Mouse (Mus musculus) liver, embryonic 11.5 days (tissue): ENCODE results near the gene Dmbx1. TPM values are rescaled to one million over a fixed set of nuclear protein-coding genes. Genes with fewer than 3 reads are reported as not detected.
A peak's percentile ranks its signal among the peaks of the same experiment; 100 is the strongest.

ENCODE experiments used
- ATAC-seq: fragments of 200-750 bp; cut with Nextera tagmentation; replicated peaks from 2 replicates; pipeline ENCODE4 v1.8.0; 2017; ENCODE audit warnings: moderate number of reproducible peaks, mild to moderate bottlenecking, moderate TSS enrichment, moderate library complexity; ENCODE audit not compliant: low FRiP score
- DNase-seq: peaks from one replicate; pipeline ENCODE4 v3.0.0-alpha.2; 2017; ENCODE audit warnings: low spot score
- H3K27ac ChIP-seq: fragments of 300-500 bp; sonication (generic); 2 replicates; pipeline ENCODE4 v1.5.1; 2014; ENCODE audit warnings: mild to moderate bottlenecking, low read depth, low read length, control low read depth
- H3K27me3 ChIP-seq: fragments of 300-500 bp; sonication (generic); replicated peaks from 2 replicates; pipeline ENCODE4 v1.6.1; 2014; ENCODE audit warnings: low read length, mixed read lengths; ENCODE audit not compliant: control insufficient read depth, insufficient read depth
- H3K36me3 ChIP-seq: fragments of 300-500 bp; sonication (generic); 2 replicates; pipeline ENCODE4 v1.6.1; 2014; ENCODE audit warnings: mild to moderate bottlenecking, low read length, moderate library complexity, mixed read lengths; ENCODE audit not compliant: control insufficient read depth, insufficient read depth
- H3K4me1 ChIP-seq: fragments of 300-500 bp; sonication (generic); replicated peaks from 2 replicates; pipeline ENCODE4 v1.6.1; 2014; ENCODE audit warnings: low read length, mixed read lengths; ENCODE audit not compliant: control insufficient read depth, insufficient read depth
- H3K4me2 ChIP-seq: fragments of 300-500 bp; sonication (generic); 2 replicates; pipeline ENCODE4 v1.6.1; 2014; ENCODE audit warnings: mild to moderate bottlenecking, control low read depth, moderate library complexity
- H3K4me3 ChIP-seq: fragments of 300-500 bp; sonication (generic); 2 replicates; pipeline ENCODE4 v1.5.1; 2014; ENCODE audit warnings: low read depth, low read length, control low read depth
- H3K9ac ChIP-seq: fragments of 300-500 bp; sonication (generic); 2 replicates; pipeline ENCODE4 v1.6.1; 2014; ENCODE audit warnings: low read depth, low read length, control low read depth
- H3K9me3 ChIP-seq: fragments of 300-500 bp; sonication (generic); 2 replicates; pipeline ENCODE4 v1.6.1; 2016; ENCODE audit warnings: low read length, inconsistent platforms, mixed read lengths; ENCODE audit not compliant: control insufficient read depth
- WGBS: fragments of 180-500 bp; shearing (Covaris S2); extraction: QIAGEN DNeasy Blood & Tissue Kit; methylation state at CpG from one replicate; pipeline ENCODE4 v1.1.7; 2014; 5-methylcytosine and 5-hydroxymethylcytosine counted together
- polyA plus RNA-seq: library from polyadenylated mRNA; unstranded; fragments of >200 nt; fragmentation: Nextera tagmentation; extraction: Ambion mirVana; gene quantifications from 2 replicates; pipeline ENCODE4 v1.2.1, GENCODE M21; 2014

Gene Dmbx1
- polyA plus RNA-seq, 1 experiment from 2014 or later, result not detected

DNA sequence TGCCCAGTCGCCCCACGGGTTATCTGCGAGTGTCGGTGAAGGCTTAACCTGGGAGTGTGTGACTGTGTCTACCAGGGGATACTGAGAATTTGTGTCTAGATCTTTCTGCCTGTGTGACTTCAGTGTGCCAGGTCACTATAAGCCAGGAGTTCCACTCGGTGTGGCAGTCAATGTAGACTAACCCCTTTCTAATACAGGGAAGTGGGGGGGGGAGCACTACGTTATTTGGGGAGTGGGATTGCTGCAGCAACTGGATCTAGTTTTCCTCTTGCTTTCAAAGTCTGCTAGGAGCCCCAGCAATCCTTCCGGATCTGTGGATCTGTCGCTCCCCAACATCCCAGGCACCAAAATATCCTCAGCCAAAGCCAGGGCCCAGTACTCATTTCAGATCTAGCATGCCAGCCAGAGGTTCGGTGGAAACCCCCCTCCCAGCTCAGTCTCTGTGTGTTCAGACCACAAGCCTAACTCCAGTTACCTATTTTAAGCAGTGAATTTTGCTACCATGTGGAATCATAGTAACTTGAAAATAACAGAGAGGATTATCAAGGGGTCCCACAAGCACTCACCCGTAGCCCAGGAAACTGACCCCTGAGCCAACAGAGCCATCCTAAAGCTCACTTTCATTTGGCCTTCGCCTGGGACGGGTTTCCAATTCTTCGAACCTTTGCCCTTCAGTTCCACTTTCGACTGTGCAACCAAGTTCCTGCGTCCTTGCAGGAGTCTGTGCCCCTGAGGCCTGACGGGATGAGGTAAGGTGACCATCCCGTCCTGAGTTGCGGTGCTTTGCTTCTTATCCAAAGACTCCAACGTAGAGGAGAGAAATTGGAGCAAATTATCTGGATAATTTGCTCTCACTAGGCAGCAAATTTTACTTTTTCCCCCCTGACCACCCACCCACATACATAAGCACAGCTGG is 2.4 kb downstream of the Dmbx1 start:
- Histone ChIP-seq H3K36me3 (no peaks in the 10 kb centered on the region), H3K27me3 (peaks cover 100% of the 10 kb centered on the region), H3K9ac (no peak overlapping the region), H3K4me3 (no peak overlapping the region), H3K9me3 (no peaks in the 10 kb centered on the region), H3K27ac (no peak overlapping the region), H3K4me2 (no peak overlapping the region), H3K4me1 (no peaks in the 10 kb centered on the region)
- no peak for DNase-seq
- no peak for ATAC-seq
- 6% methylated on average over 19 of the region's 19 CpGs for WGBS

DNA sequence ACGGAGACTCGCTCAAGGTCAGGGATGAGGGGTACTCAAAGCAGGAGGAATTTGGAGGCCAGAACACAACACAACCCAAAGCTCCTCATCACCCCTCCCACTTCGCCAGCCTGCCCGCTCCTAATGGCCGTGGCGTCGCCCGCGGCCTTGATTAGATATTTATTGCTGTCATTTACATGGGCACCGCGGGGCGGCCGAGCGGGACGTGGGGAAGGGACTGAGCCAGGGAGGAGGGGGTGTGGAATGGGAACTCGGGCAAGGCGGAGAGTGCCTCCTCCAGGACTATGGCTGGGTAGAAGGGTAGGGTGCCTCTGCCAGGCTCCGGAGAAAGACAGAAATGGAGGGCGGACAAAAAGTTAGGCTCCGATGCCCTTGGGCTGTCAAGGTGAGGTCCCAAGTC is 3.1 kb downstream of the Dmbx1 start:
- Histone ChIP-seq H3K9ac (no peak overlapping the region), H3K4me3 (no peak overlapping the region), H3K27me3 (peaks cover 100% of the 10 kb centered on the region), H3K4me2 (no peak overlapping the region), H3K4me1 (no peaks in the 10 kb centered on the region), H3K27ac (no peak overlapping the region), H3K9me3 (no peaks in the 10 kb centered on the region), H3K36me3 (no peaks in the 10 kb centered on the region)
- DNase-seq (no peak), ATAC-seq (no peak)
- 2% methylated on average over 20 of the region's 20 CpGs for WGBS

DNA sequence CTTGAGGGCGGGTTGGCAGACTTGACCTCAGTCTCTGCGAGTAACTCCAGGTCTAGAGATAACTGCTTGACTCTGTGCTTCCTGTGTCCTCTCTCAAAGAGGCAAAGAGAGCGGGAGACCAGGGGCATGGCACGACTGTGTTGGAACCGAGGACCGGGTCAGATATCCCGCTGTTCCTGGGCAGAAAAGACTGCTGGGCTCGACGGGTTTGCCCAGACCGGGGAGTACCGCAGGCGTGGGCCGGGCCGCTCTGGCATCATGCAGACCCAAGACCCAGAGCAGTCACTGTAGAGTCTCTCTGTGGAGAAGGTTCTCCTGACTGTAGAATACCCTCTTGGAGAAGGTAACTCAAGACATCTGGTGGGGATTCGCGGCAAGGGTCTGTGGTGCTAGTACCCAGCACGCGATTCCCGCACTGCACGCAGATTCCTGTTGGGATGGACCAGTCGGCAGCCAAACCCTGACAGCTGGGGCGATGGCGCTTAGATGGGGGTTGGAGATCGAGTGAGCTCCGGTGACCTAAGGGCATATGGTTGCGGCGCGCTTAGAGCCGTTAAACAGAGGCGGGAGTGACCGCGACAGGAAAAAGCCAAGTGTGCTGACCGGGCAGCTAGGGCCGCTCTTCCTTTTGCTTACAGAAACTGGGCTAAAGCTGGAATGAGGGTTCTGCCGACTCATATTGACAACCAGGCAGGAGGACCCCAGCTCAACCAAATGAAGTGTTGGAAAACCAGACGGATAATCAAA is 3.7 kb downstream of the Dmbx1 start:
- no peaks in the 10 kb centered on the region for H3K9me3 ChIP-seq
- ATAC-seq (no peak), DNase-seq (peak; percentile 49)
- H3K4me1 ChIP-seq, result no peaks in the 10 kb centered on the region
- no peak overlapping the region for H3K4me3 ChIP-seq
- H3K9ac ChIP-seq, result no peak overlapping the region
- H3K27me3 ChIP-seq, result peaks cover 100% of the 10 kb centered on the region
- no peaks in the 10 kb centered on the region for H3K36me3 ChIP-seq
- no peak overlapping the region for H3K4me2 ChIP-seq
- 2% methylated on average over 36 of the region's 36 CpGs for WGBS
- no peak overlapping the region for H3K27ac ChIP-seq

DNA sequence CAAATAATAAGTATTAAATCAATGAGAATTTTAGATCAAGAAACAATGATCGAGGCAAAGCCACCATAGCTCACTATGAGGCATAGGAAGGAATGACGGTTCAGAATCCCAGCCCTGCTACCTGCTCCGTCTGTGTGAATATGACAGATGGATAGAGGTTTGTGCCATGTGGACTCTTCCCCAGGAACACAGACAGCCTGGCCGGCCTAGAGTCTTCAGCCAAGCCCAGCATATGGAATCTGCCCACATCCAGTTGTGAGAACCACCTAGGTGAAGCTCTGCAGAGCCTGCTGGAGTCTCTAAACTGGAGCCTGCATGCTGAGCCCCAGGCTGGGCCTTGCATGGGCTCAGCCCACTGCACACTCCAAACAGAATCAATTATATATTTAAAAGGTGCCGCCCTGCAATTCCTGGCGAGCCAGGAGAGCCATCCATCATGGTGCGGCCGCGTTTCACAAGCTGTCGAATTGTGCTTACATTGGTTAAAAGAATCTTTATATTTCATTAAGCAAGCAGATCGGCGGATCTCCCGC is 8.1 kb downstream of the Dmbx1 start:
- H3K4me3 ChIP-seq, result no peak overlapping the region
- peaks cover 89% of the 10 kb centered on the region for H3K27me3 ChIP-seq
- WGBS, result 49% methylated on average over 13 of the region's 13 CpGs
- no peaks in the 10 kb centered on the region for H3K36me3 ChIP-seq
- no peak overlapping the region for H3K9ac ChIP-seq
- DNase-seq, result no peak
- no peak overlapping the region for H3K27ac ChIP-seq
- H3K4me2 ChIP-seq, result no peak overlapping the region
- no peaks in the 10 kb centered on the region for H3K4me1 ChIP-seq
- no peak for ATAC-seq
- no peaks in the 10 kb centered on the region for H3K9me3 ChIP-seq

DNA sequence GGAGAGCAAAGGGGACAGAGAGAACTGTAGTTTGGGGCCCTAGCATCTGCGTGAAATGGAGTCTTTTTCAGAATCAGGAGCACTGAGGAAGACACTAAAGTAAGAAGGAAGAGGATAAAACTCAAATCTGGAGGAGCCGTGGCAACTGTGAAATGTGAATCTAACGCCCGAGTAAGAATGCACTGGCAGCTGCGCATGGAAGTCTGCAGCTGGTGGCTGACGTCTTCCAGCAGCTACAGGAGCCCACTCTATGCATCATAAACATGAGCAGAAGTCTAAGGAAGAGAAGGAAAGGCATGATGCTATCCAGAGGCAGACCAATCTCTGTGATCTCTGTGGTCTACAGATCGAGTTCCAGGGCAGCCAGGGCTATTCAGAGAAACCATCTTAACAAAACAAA is 12.1 kb downstream of the Dmbx1 start:
- DNase-seq (no peak), ATAC-seq (no peak)
- Histone ChIP-seq H3K27ac (no peak overlapping the region), H3K27me3 (peaks cover 66% of the 10 kb centered on the region), H3K4me1 (no peaks in the 10 kb centered on the region), H3K4me2 (no peak overlapping the region), H3K9ac (no peak overlapping the region), H3K36me3 (no peaks in the 10 kb centered on the region), H3K9me3 (no peaks in the 10 kb centered on the region), H3K4me3 (no peak overlapping the region)
- 51% methylated on average over 7 of the region's 7 CpGs for WGBS

DNA sequence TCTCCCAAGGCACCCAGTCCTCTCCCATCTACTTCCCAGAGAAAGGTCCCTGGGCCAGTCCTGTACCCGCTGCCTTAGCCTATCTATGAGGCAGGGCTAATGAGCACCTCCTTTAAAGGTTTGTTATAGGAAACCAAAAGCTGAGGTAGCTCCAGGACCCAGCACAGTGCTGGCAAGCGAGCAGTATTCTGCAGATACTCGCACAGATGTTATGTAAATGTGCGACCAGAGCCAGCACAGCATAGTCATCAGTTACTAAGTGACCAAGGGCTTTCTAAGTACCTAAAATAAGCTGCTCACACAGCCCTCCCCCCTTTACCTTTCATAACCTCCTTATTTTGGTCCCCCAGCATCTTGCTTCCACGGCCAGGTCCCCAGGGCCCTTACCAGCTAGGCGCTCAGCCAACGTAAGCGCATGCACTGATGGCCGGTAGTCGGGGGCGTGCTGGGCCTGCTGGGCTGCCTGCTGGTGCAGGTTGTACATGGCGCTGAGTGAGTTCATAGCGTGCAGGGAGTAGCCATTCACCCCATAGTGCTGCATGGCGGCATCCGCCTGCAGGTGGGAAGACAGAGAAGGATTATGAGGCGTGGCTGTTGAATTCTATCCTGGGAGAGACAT is 16.4 kb downstream of the Dmbx1 start:
- DNase-seq, result no peak
- no peaks in the 10 kb centered on the region for H3K4me1 ChIP-seq
- peaks cover 31% of the 10 kb centered on the region for H3K27me3 ChIP-seq

DNA sequence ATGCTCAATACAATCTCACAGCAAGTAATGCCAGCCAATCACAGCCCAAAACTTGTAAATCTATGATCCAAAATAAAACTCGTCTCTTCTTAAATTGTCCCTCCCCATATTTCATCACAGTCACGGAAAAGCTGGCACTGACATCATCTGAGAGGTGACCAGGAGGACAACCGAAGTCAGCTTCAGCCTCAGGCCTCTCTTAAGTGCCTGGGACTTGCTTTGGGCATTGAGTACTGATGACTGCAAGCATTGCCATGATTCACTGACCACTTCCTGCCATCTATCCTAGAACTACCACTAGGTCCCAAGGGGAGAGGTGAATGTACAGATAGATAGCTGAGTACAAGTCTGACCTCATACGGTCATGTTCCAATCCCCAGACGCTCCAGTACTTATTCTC is 17.0 kb downstream of the Dmbx1 start:
- Histone ChIP-seq H3K27ac (no peak overlapping the region), H3K4me2 (no peak overlapping the region), H3K9me3 (no peaks in the 10 kb centered on the region), H3K27me3 (peaks cover 33% of the 10 kb centered on the region), H3K4me1 (no peaks in the 10 kb centered on the region), H3K36me3 (no peaks in the 10 kb centered on the region), H3K4me3 (no peak overlapping the region), H3K9ac (no peak overlapping the region)
- ATAC-seq (no peak), DNase-seq (no peak)
- WGBS, result 76% methylated on average over 5 of the region's 5 CpGs

More for the DNA sequence above, 16.4 kb downstream of the Dmbx1 start:
- Histone ChIP-seq H3K9ac (no peak overlapping the region), H3K27ac (no peak overlapping the region), H3K9me3 (no peaks in the 10 kb centered on the region), H3K36me3 (no peaks in the 10 kb centered on the region), H3K4me2 (no peak overlapping the region), H3K4me3 (no peak overlapping the region)
- 70% methylated on average over 16 of the region's 16 CpGs for WGBS
- ATAC-seq, result no peak

DNA sequence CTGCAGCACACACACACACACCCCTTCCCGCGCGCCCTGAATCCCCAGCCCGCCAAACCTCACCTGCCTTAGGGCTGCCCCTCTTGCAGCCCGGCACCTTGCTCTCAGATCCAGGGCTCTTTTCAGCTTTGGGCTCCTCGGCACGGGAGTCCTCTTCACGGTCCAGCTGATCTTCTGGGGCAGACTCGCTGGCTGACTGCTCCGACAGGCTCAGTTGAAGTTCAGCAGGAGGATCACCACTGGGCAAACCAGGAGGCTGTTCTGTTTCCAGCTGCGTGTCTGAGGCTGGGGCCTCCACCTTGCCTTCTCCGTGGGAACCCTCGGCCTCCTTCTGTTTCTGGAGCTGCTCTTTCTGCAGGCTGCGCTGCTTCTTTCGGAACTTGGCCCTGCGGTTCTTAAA is 19.8 kb downstream of the Dmbx1 start:
- DNase-seq (no peak), ATAC-seq (no peak)
- Histone ChIP-seq H3K36me3 (no peaks in the 10 kb centered on the region), H3K9ac (no peak overlapping the region), H3K9me3 (no peaks in the 10 kb centered on the region), H3K27ac (no peak overlapping the region), H3K4me2 (no peak overlapping the region), H3K4me1 (no peaks in the 10 kb centered on the region), H3K4me3 (no peak overlapping the region), H3K27me3 (peaks cover 38% of the 10 kb centered on the region)
- 74% methylated on average over 16 of the region's 16 CpGs for WGBS
